In the genomic region with DNA sequence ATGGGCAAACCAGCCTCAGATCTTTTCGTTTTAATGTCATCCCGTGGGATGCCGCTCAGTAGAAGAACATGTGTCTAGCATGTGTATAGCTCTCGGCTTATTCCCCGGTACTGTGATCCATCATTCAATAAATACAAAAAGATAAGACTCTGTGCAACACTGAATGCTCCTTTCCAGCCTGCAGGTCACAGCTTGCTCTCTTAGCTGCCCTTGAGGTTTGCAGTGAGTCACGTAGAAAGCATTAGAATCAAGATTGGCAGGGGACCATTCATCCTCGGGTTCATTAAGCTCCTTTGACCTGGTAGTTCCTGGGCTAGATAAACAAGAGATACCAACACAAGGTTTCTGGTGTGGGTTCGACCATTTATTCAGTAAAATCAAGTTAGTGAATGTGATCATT, we compare ENCODE assay signal across 21 mouse cellular contexts. TPM values are rescaled to one million over a fixed set of nuclear protein-coding genes. Genes with fewer than 3 reads are reported as not detected.
DNase-seq lines count a peak whose midpoint lies in the region; ATAC-seq and TF ChIP-seq lines count a peak whose summit lies in the region.
"Had no signal": no experiment of that assay in that cellular context is flagged by ENCODE, and none has a peak within 500 bp of the region (broad histone marks: within the 10 kb centered on the region; RNA-seq: fewer than 3 reads in every experiment).

No protein-coding gene starts in this region.

- TF ChIP-seq POLR2A in liver, adult 2 months (IDR thresholded peaks at IDR 0.05; ENCODE audit: extremely low read depth, insufficient read depth, low read length): no peak

- no peak for TF ChIP-seq EP300 in liver, postnatal 0 days (IDR thresholded peaks at IDR 0.05; ENCODE audit: low read depth)

- no peaks in the 10 kb centered on the region for H3K9me3 ChIP-seq in liver, postnatal 0 days (ENCODE audit: low read length)
- no peaks in the 10 kb centered on the region for H3K9me3 ChIP-seq in intestine, embryonic 16.5 days (ENCODE audit: control insufficient read depth, low read length)
- H3K9me3 ChIP-seq: forebrain, embryonic 12.5 days; hindbrain, embryonic 13.5 days; limb, embryonic 13.5 days; lung, embryonic 15.5 days had no signal

- H3K4me3 ChIP-seq in liver, adult 2 months (ENCODE audit: insufficient read depth, low read depth, low read length): no peak overlapping the region
- no peak overlapping the region for H3K4me3 ChIP-seq in liver, postnatal 0 days (ENCODE audit: low read depth, low read length)
- H3K4me3 ChIP-seq in intestine, embryonic 16.5 days (ENCODE audit: low read length): no peak overlapping the region
- H3K4me3 ChIP-seq: forebrain, embryonic 12.5 days; hindbrain, embryonic 13.5 days; layer of hippocampus, adult 2 months; limb, embryonic 13.5 days; lung, embryonic 15.5 days had no signal

- no peak for ATAC-seq in liver, postnatal 0 days
- peak; percentile 68 for ATAC-seq in intestine, embryonic 16.5 days

- no peak for TF ChIP-seq CTCF in liver, adult 2 months (IDR thresholded peaks at IDR 0.05; ENCODE audit: low read depth, low read length)
- TF ChIP-seq CTCF in liver, postnatal 0 days (IDR thresholded peaks at IDR 0.05; ENCODE audit: low read depth): no peak

- 53% methylated on average over 8 of the region's 8 CpGs for WGBS in liver, adult 2 months
- WGBS in liver, postnatal 0 days (ENCODE audit: insufficient replicate concordance): 72% methylated on average over 8 of the region's 8 CpGs
- WGBS in intestine, embryonic 16.5 days: 57% methylated on average over 8 of the region's 8 CpGs

- no peaks in the 10 kb centered on the region for H3K27me3 ChIP-seq in liver, adult 2 months (ENCODE audit: control insufficient read depth, insufficient read depth, low read length)
- no peaks in the 10 kb centered on the region for H3K27me3 ChIP-seq in liver, postnatal 0 days (ENCODE audit: insufficient read depth, low read length)
- H3K27me3 ChIP-seq in intestine, embryonic 16.5 days (replicated peaks; ENCODE audit: control insufficient read depth, insufficient read depth, low read length): no peaks in the 10 kb centered on the region
- H3K27me3 ChIP-seq: forebrain, embryonic 12.5 days; hindbrain, embryonic 13.5 days; limb, embryonic 13.5 days; lung, embryonic 15.5 days had no signal

- no peak overlapping the region for H3K4me2 ChIP-seq in liver, postnatal 0 days (ENCODE audit: low read depth, low read length)
- H3K4me2 ChIP-seq in intestine, embryonic 16.5 days (ENCODE audit: low read depth, low read length): no peak overlapping the region
- H3K4me2 ChIP-seq: forebrain, embryonic 12.5 days; hindbrain, embryonic 13.5 days; limb, embryonic 13.5 days; lung, embryonic 15.5 days had no signal

- H3K79me2 ChIP-seq in liver, adult 2 months (ENCODE audit: control insufficient read depth, insufficient read depth, low read length): no peaks in the 10 kb centered on the region

- no peak overlapping the region for H3K27ac ChIP-seq in liver, adult 2 months (replicated peaks; ENCODE audit: insufficient read depth, low read depth, low read length)
- no peak overlapping the region for H3K27ac ChIP-seq in liver, postnatal 0 days (ENCODE audit: low read depth)
- H3K27ac ChIP-seq in intestine, embryonic 16.5 days (ENCODE audit: low read length): no peak overlapping the region
- H3K27ac ChIP-seq: forebrain, embryonic 12.5 days; hindbrain, embryonic 13.5 days; layer of hippocampus, adult 2 months; limb, embryonic 13.5 days; liver, embryonic 14.5 days; lung, embryonic 15.5 days had no signal

- H3K36me3 ChIP-seq in liver, adult 2 months (ENCODE audit: control insufficient read depth, insufficient read depth, low read length): no peaks in the 10 kb centered on the region
- H3K36me3 ChIP-seq in liver, postnatal 0 days (replicated peaks; ENCODE audit: insufficient read depth, low read length): no peaks in the 10 kb centered on the region
- no peaks in the 10 kb centered on the region for H3K36me3 ChIP-seq in intestine, embryonic 16.5 days (ENCODE audit: control insufficient read depth, insufficient read depth, low read length)
- H3K36me3 ChIP-seq: forebrain, embryonic 12.5 days; hindbrain, embryonic 13.5 days; limb, embryonic 13.5 days; lung, embryonic 15.5 days had no signal

- no peaks in the 10 kb centered on the region for H3K4me1 ChIP-seq in liver, adult 2 months (ENCODE audit: control insufficient read depth, insufficient read depth, low read length)
- H3K4me1 ChIP-seq in liver, postnatal 0 days (ENCODE audit: insufficient read depth): peaks cover 6% of the 10 kb centered on the region
- peaks cover 2% of the 10 kb centered on the region for H3K4me1 ChIP-seq in intestine, embryonic 16.5 days (ENCODE audit: control insufficient read depth, insufficient read depth, low read length)

- DNase-seq in adrenal gland, adult (ENCODE audit: inconsistent age in 2 of 2, low spot score in 1 of 2): peak; percentile 76 to 85
- no peak for DNase-seq in adrenal gland, postnatal 25 days
- DNase-seq in liver, adult 2 months (ENCODE audit: extremely low read depth, low read depth, low spot score): peak; percentile 58
- DNase-seq in liver, postnatal 0 days: no peak
- peak; percentile 31 for DNase-seq in adrenal gland, postnatal 10 days
- DNase-seq in neural tube, embryonic 10.5 days (ENCODE audit: extremely low spot score, low spot score): no peak
- DNase-seq in left cerebral cortex, adult 18-20 months (ENCODE audit: low spot score in 2 of 2): no peak
- DNase-seq: cerebellum, adult 8-10 months; gastrocnemius, postnatal 25 days; heart, postnatal 36 days; kidney, adult 8-10 months; kidney, postnatal 10 days; lung, postnatal 4 days; thymus, postnatal 14 days had no signal

- no peak overlapping the region for H3K9ac ChIP-seq in liver, adult 2 months (ENCODE audit: low read depth, low read length)
- no peak overlapping the region for H3K9ac ChIP-seq in liver, postnatal 0 days (replicated peaks)
- no peak overlapping the region for H3K9ac ChIP-seq in intestine, embryonic 16.5 days (ENCODE audit: low read depth, low read length)
- H3K9ac ChIP-seq: forebrain, embryonic 12.5 days; hindbrain, embryonic 13.5 days; limb, embryonic 13.5 days; liver, embryonic 14.5 days; lung, embryonic 15.5 days had no signal

RNA-seq across cellular contexts. Expression of gene Slc19a2, which starts 6.0 kb away (rescaled TPM):
- total RNA-seq in adrenal gland, postnatal 25 days (2021): 26.9 and 31.0 TPM in 2 replicates
- total RNA-seq in liver, adult 2 months (2014; rRNA removed): 96.1 and 121 TPM in 2 replicates
- polyA plus RNA-seq in liver, adult 2 months (2012; rRNA removed): 84.5 and 86.9 TPM in 2 replicates
- polyA plus RNA-seq in liver, postnatal 0 days (2015; fragmentation: Nextera tagmentation; extraction: Ambion mirVana): 31.1 and 31.4 TPM in 2 replicates
- total RNA-seq in adrenal gland, postnatal 10 days (2021): 10 to 100 TPM; 16.4 to 19.2 TPM
- 10.9 and 11.3 TPM in 2 replicates for polyA plus RNA-seq in intestine, embryonic 16.5 days (2015; fragmentation: Nextera tagmentation; extraction: Ambion mirVana)
- total RNA-seq in left cerebral cortex, adult 18-20 months (2021): 10 to 100 TPM; 13.7 TPM

RNA-seq across cellular contexts. Expression of gene Ccdc181, which starts 32.6 kb away (rescaled TPM):
- total RNA-seq in adrenal gland, postnatal 25 days (2021): 9.3 and 14.2 TPM in 2 replicates
- 2.5 and 3.9 TPM in 2 replicates for total RNA-seq in liver, adult 2 months (2014; rRNA removed)
- polyA plus RNA-seq in liver, adult 2 months (2012; rRNA removed): 0.91 and 1.1 TPM in 2 replicates
- 2.6 and 2.7 TPM in 2 replicates for polyA plus RNA-seq in liver, postnatal 0 days (2015; fragmentation: Nextera tagmentation; extraction: Ambion mirVana)
- 1 to 10 TPM; 7.3 to 9.8 TPM for total RNA-seq in adrenal gland, postnatal 10 days (2021)
- 8.1 and 8.6 TPM in 2 replicates for polyA plus RNA-seq in intestine, embryonic 16.5 days (2015; fragmentation: Nextera tagmentation; extraction: Ambion mirVana)
- 10 to 100 TPM; 24.6 to 25.3 TPM for total RNA-seq in left cerebral cortex, adult 18-20 months (2021)

Comparison
In these comparisons a context has a peak if more than half of its experiments do, and no peak if none do; other contexts are left out.
1. DNase-seq: peak in adrenal gland, adult (2 of 2), liver, adult 2 months (single experiment) and adrenal gland, postnatal 10 days (single experiment); none in adrenal gland, postnatal 25 days (single experiment), liver, postnatal 0 days (single experiment), neural tube, embryonic 10.5 days (single experiment) and left cerebral cortex, adult 18-20 months (0 of 2).